Mouse (Mus musculus): ENCODE measurements around the gene Aldoart2. TPM values are rescaled to one million over a fixed set of nuclear protein-coding genes. Genes with fewer than 3 reads are reported as not detected.
"Not testable (repeated sequence)": the region's sequence is repeated elsewhere in the genome, so short reads cannot be mapped to it uniquely, and the experiment has no call there.

Aldoart2 gene
- polyA plus RNA-seq (2015; fragmentation: Nextera tagmentation; extraction: Ambion mirVana): not detected in 2 replicates

GRCm38 (mm10) chr12:55565206-55565605, at the start of gene Aldoart2:
TSS of gene Aldoart2 (plus strand) at chr12:55565239.
- H3K4me2 ChIP-seq (replicated peaks): no peak within 1 kb of the TSS
- no peaks in the 10 kb centered on the region for H3K9me3 ChIP-seq
- H3K4me3 ChIP-seq (replicated peaks): no peak within 1 kb of the TSS
- H3K9ac ChIP-seq (replicated peaks): no peak within 1 kb of the TSS
- no peaks in the 10 kb centered on the region for H3K36me3 ChIP-seq
- 95% methylated on average over 19 of the region's 19 CpGs for WGBS
- no peaks in the 10 kb centered on the region for H3K27me3 ChIP-seq
- no peak for ATAC-seq
- peaks cover 5% of the 10 kb centered on the region for H3K4me1 ChIP-seq (replicated peaks)
- no peak within 1 kb of the TSS for H3K27ac ChIP-seq

DNA sequence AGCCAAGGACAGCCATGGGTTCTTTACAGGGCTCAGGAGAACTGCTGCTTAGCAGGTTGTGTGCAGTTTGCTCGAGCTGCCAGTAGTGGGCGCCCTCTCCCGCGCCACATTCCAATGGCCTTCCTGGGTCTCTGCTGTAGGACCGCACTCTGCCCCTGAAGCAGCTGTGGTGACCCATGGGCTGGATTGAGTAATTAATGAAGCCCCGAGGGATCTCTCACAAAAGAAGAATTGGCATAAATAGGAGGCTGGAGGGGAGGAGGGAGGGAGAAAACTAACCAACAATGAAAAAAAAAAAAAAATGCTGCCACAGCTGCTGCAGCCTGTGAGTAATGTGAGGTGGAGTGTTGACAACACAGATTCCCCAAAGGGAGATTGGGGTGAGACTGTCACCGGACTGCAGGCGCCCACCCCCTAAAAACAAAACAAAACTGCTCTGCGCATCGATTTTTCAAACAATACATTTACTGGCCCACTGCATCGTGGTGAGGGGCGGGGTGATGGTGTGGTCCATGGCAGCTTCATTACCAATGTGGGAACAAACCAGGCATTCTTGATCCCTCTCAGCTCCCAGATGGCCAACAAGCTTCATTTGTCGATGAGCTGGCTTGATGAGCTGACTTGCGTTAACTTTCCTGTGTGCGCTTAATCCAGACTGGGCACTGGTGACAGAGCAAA, 46.8 kb upstream of the Aldoart2 start:
- Histone ChIP-seq H3K4me3 (replicated peaks) (no peak overlapping the region), H3K9ac (replicated peaks) (no peak overlapping the region), H3K27me3 (no peaks in the 10 kb centered on the region), H3K4me2 (replicated peaks) (peak overlapping the region; percentile 25), H3K4me1 (replicated peaks) (peaks cover 7% of the 10 kb centered on the region; the same call in 1 of the 2 replicates), H3K36me3 (no peaks in the 10 kb centered on the region), H3K27ac (0 out of 2 replicates have a peak overlapping the region, but pooled peaks have one; percentile 35), H3K9me3 (no peaks in the 10 kb centered on the region)
- 36% methylated on average over 15 of the region's 15 CpGs for WGBS
- ATAC-seq: peak; percentile 74

DNA sequence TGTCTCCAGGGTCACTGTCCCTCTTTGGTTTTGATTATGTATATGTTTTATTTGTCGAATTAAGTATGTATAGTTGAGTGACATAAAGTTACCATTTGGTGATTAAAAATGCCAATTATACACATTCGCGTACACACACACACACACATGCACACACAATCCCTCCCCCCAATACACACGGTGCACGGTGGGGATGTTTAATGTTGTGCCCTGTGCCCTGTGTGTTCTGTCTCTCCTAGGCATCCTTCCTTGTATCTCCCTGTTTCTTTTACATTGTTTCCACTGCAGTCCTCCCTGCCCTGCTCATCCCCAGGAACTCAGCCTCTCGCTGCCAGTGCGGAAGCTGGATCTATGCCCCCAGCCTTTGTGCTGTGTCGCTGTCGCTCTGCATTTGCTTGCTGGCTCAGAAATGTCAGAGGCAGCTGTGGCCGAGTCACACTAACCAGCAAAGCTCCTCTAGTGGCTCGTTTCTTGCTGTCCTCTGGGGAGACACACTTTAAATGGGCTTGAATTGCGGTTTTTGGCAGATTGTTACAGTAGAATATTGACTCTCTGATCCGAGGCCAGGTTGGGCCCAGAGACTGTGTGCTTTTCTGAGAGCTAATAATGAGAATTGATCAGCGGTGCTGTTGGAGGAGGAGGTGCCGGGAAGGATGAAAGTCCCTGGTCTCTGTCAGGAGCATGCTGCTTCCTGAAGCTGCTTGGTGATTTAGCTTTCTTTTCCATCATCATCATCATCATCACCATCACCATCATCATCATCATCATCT, 37.9 kb upstream of the Aldoart2 start:
- Histone ChIP-seq H3K4me1 (replicated peaks) (peaks cover 8% of the 10 kb centered on the region; the same call in 1 of the 2 replicates), H3K9ac (replicated peaks) (no peak overlapping the region), H3K4me2 (replicated peaks) (peak overlapping the region; percentile 15; the same call in 1 of the 2 replicates), H3K4me3 (replicated peaks) (no peak overlapping the region), H3K9me3 (no peaks in the 10 kb centered on the region), H3K27me3 (no peaks in the 10 kb centered on the region), H3K36me3 (no peaks in the 10 kb centered on the region), H3K27ac (peak overlapping the region; percentile 32; the same call in 1 of the 2 replicates)
- WGBS: 55% methylated on average over 15 of the region's 15 CpGs
- ATAC-seq: peak; percentile 79

DNA sequence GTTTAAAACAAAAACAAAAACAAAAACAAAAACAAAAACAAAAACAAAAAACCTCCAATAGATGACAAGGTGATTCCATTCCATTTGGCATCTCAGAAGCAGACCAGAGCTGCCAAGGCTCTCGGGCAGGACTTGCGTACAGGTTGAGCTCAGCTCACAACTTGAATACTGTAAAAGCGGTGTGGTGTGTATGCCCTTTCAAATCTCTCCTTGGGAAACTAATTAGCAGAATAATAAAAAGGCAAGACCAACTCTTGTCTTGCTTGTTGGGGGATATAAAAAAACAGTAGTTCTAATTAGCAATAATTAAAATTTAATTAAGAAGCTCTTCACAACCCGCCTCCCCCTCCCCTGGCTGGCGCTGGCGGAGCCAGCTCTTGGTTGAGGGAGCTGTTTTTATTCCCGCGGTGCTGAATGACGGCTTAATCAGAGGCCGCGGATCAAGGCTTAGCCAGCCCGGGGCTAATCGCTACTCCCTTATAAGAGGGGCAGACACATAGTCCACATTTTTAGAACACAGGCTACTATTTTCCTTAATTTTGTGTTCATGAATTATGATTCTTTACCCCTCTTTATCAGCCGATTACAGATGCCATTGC, 28.4 kb upstream of the Aldoart2 start:
- no peaks in the 10 kb centered on the region for H3K9me3 ChIP-seq
- no peak overlapping the region for H3K9ac ChIP-seq (replicated peaks)
- H3K4me1 ChIP-seq (replicated peaks): peaks cover 20% of the 10 kb centered on the region
- no peak overlapping the region for H3K27ac ChIP-seq
- no peak overlapping the region for H3K4me3 ChIP-seq (replicated peaks)
- H3K36me3 ChIP-seq: no peaks in the 10 kb centered on the region
- H3K27me3 ChIP-seq: peaks cover 16% of the 10 kb centered on the region; the same call in 1 of the 2 replicates
- ATAC-seq: peak; percentile 81
- 5% methylated on average over 14 of the region's 14 CpGs for WGBS
- H3K4me2 ChIP-seq (replicated peaks): peak overlapping the region; percentile 34

GRCm38 (mm10) chr12:55537742-55538141, 27.3 kb upstream of the Aldoart2 start:
- 29% methylated on average over 7 of the region's 7 CpGs for WGBS
- no peak for ATAC-seq
- H3K27me3 ChIP-seq: peaks cover 16% of the 10 kb centered on the region; the same call in 1 of the 2 replicates

DNA sequence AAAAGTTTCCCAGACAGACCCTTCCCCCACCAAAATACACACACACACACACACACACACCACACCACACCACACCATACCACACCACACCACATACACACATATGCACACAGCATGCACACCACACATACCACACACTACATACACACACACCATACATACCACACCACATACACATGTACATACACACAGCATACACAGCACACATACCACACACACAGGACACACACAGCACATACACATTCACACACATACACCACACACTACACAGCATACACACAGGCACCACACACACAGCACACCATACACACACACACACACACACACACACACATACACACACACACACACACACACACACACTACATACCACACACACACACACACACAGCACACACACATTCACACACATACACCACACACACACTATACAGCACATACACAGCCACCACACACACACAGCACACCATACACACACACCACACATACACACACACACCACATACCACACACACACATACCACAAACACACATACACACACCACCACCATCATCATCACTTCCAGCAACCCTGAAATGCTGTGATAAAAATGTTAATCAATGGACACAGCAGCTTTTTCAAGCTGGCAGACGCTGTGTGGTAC, 26.6 kb upstream of the Aldoart2 start:
- Histone ChIP-seq H3K9ac (replicated peaks) (no peak overlapping the region), H3K27me3 (peaks cover 16% of the 10 kb centered on the region; the same call in 1 of the 2 replicates)
- 82% methylated on average over 1 of the region's 1 CpGs for WGBS

More at GRCm38 (mm10) chr12:55537742-55538141, 27.3 kb upstream of the Aldoart2 start:
- no peak overlapping the region for H3K4me3 ChIP-seq (replicated peaks)
- H3K36me3 ChIP-seq: no peaks in the 10 kb centered on the region
- no peak overlapping the region for H3K9ac ChIP-seq (replicated peaks)
- no peaks in the 10 kb centered on the region for H3K9me3 ChIP-seq
- H3K4me2 ChIP-seq (replicated peaks): no peak overlapping the region
- no peak overlapping the region for H3K27ac ChIP-seq
- H3K4me1 ChIP-seq (replicated peaks): peaks cover 20% of the 10 kb centered on the region

GRCm38 (mm10) chr12:55539157-55539556, 25.9 kb upstream of the Aldoart2 start:
- Histone ChIP-seq H3K9ac (replicated peaks) (no peak overlapping the region), H3K4me2 (replicated peaks) (no peak overlapping the region), H3K9me3 (no peaks in the 10 kb centered on the region), H3K27me3 (peaks cover 12% of the 10 kb centered on the region; the same call in 1 of the 2 replicates), H3K4me3 (replicated peaks) (no peak overlapping the region), H3K4me1 (replicated peaks) (peaks cover 20% of the 10 kb centered on the region), H3K36me3 (no peaks in the 10 kb centered on the region), H3K27ac (no peak overlapping the region)
- 46% methylated on average over 8 of the region's 8 CpGs for WGBS
- no peak for ATAC-seq

More for the DNA sequence above, 26.6 kb upstream of the Aldoart2 start:
- ATAC-seq: peak; percentile 85
- H3K4me1 ChIP-seq (replicated peaks): peaks cover 20% of the 10 kb centered on the region
- H3K4me2 ChIP-seq (replicated peaks): no peak overlapping the region
- no peaks in the 10 kb centered on the region for H3K36me3 ChIP-seq
- no peak overlapping the region for H3K27ac ChIP-seq
- H3K9me3 ChIP-seq: no peaks in the 10 kb centered on the region
- H3K4me3 ChIP-seq (replicated peaks): no peak overlapping the region

DNA sequence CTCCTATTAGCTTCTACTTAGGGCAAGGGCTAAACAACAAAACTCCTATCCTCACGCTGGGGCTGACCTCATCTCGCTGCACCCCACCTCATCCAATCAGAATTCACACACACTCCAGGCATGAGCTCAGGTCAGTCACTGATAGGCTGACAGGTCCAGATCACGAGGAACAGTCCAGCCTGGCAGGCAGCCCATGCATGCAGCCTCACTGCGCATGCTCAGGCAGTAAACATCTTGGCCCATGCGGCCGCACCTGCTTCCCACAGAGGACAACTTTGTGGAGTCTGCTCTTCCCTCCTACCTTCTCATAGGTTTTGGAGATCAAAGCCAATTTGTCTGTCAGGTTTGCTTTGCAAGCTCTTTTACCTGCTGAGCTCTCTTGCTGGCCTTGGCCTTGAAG, 10.1 kb upstream of the Aldoart2 start:
- not testable (repeated sequence) for H3K4me2 ChIP-seq (replicated peaks); H3K4me1 ChIP-seq (replicated peaks); H3K9me3 ChIP-seq; H3K36me3 ChIP-seq; H3K9ac ChIP-seq (replicated peaks); H3K4me3 ChIP-seq (replicated peaks); H3K27me3 ChIP-seq; ATAC-seq; H3K27ac ChIP-seq
- WGBS: 82% methylated on average over 6 of the region's 6 CpGs

- H3K27ac ChIP-seq: no peak overlapping the region
- H3K9me3 ChIP-seq: no peaks in the 10 kb centered on the region
- H3K36me3 ChIP-seq: no peaks in the 10 kb centered on the region
- 65% methylated on average over 6 of the region's 6 CpGs for WGBS
- no peak overlapping the region for H3K4me3 ChIP-seq (replicated peaks)
- no peak overlapping the region for H3K4me2 ChIP-seq (replicated peaks)
- ATAC-seq: no peak
- no peak overlapping the region for H3K9ac ChIP-seq (replicated peaks)
- H3K27me3 ChIP-seq: no peaks in the 10 kb centered on the region
- peaks cover 10% of the 10 kb centered on the region for H3K4me1 ChIP-seq (replicated peaks)
Measured at GRCm38 (mm10) chr12:55557866-55558265, 7.2 kb upstream of the Aldoart2 start.

GRCm38 (mm10) chr12:55559184-55559855, 5.7 kb upstream of the Aldoart2 start:
- no peak overlapping the region for H3K27ac ChIP-seq
- no peak overlapping the region for H3K4me2 ChIP-seq (replicated peaks)
- H3K9me3 ChIP-seq: no peaks in the 10 kb centered on the region
- no peak overlapping the region for H3K4me3 ChIP-seq (replicated peaks)
- H3K9ac ChIP-seq (replicated peaks): no peak overlapping the region
- H3K4me1 ChIP-seq (replicated peaks): peaks cover 10% of the 10 kb centered on the region
- WGBS: 85% methylated on average over 12 of the region's 12 CpGs
- no peaks in the 10 kb centered on the region for H3K36me3 ChIP-seq
- H3K27me3 ChIP-seq: no peaks in the 10 kb centered on the region
- no peak for ATAC-seq

GRCm38 (mm10) chr12:55560025-55560690, 4.9 kb upstream of the Aldoart2 start:
- Histone ChIP-seq H3K36me3 (no peaks in the 10 kb centered on the region), H3K4me2 (replicated peaks) (peak overlapping the region; percentile 57), H3K9me3 (no peaks in the 10 kb centered on the region), H3K27ac (no peak overlapping the region), H3K4me1 (replicated peaks) (peaks cover 10% of the 10 kb centered on the region), H3K27me3 (no peaks in the 10 kb centered on the region), H3K4me3 (replicated peaks) (peak overlapping the region; percentile 30), H3K9ac (replicated peaks) (peak overlapping the region; percentile 32; the same call in 1 of the 2 replicates)
- WGBS: 7% methylated on average over 19 of the region's 19 CpGs
- no peak for ATAC-seq

All from midbrain, embryonic 13.5 days (tissue).